Mouse (Mus musculus) bone marrow, adult 2 months (tissue): ENCODE results near the gene Pigk.

ENCODE experiments used
- CTCF ChIP-seq: fragments of 200-500 bp; IDR thresholded peaks from 2 replicates; pipeline ENCODE4 v1.5.1; 2011; ENCODE audit warnings: low read length, control low read depth; ENCODE audit not compliant: control insufficient read depth, insufficient read depth
- POLR2A ChIP-seq: fragments of 200-500 bp; IDR thresholded peaks from 2 replicates; pipeline ENCODE4 v1.6.1; 2011; ENCODE audit warnings: low read depth, mild to moderate bottlenecking, control low read depth, low read length, borderline replicate concordance; ENCODE audit not compliant: control insufficient read depth

GRCm38 (mm10) chr3:152666991-152667355 is 46.9 kb upstream of the Pigk start:
- no peak for TF ChIP-seq CTCF
- TF ChIP-seq POLR2A: no peak
